Comparison of ENCODE assay signal across 8 mouse cellular contexts in genomic region chr17:4945871-4946331, GRCm38 (mm10). TPM values are rescaled to one million over a fixed set of nuclear protein-coding genes. Genes with fewer than 3 reads are reported as not detected.
A peak's percentile ranks its signal among the peaks of the same experiment; 100 is the strongest.
DNase-seq lines count a peak whose midpoint lies in the region; ATAC-seq and TF ChIP-seq lines count a peak whose summit lies in the region.

No protein-coding gene starts in this region.

- TF ChIP-seq CTCF in CH12.LX (conservative IDR thresholded peaks at IDR 0.05 in 1 of 2, IDR thresholded peaks at IDR 0.05 in 1 of 2; ENCODE audit: low read depth in 2 of 2, low read length in 2 of 2), result no peak
- TF ChIP-seq CTCF in stomach, postnatal 0 days (IDR thresholded peaks at IDR 0.05; ENCODE audit: low read depth), result peak; percentile 49

- peaks cover 6 to 16% of the 10 kb centered on the region in 2 experiments for H3K4me1 ChIP-seq in CH12.LX (ENCODE audit: control insufficient read depth in 1 of 2, insufficient read depth in 2 of 2)
- H3K4me1 ChIP-seq in forebrain, embryonic 14.5 days (ENCODE audit: control insufficient read depth, insufficient read depth, low read length), result peaks cover 3% of the 10 kb centered on the region; the same call in 1 of the 2 replicates
- H3K4me1 ChIP-seq in stomach, postnatal 0 days (replicated peaks; ENCODE audit: control insufficient read depth, insufficient read depth), result 0 out of 2 replicates have a peak, but pooled peaks cover 4% of the 10 kb centered on the region

- no peaks in the 10 kb centered on the region for H3K79me2 ChIP-seq in CH12.LX (replicated peaks; ENCODE audit: control insufficient read depth, extremely low read depth, insufficient read depth, poor library complexity, severe bottlenecking)

- H3K9me3 ChIP-seq in CH12.LX (replicated peaks; ENCODE audit: low read length), result no peaks in the 10 kb centered on the region
- no peaks in the 10 kb centered on the region for H3K9me3 ChIP-seq in forebrain, embryonic 14.5 days (replicated peaks; ENCODE audit: control insufficient read depth, low read length)
- H3K9me3 ChIP-seq in stomach, postnatal 0 days (ENCODE audit: control insufficient read depth, low read length), result no peaks in the 10 kb centered on the region

- H3K27ac ChIP-seq in CH12.LX (ENCODE audit: insufficient read depth, low read depth), result no peak overlapping the region
- H3K27ac ChIP-seq in forebrain, embryonic 14.5 days (ENCODE audit: low read depth, low read length), result peak overlapping the region; percentile 44; the same call in 1 of the 2 replicates
- H3K27ac ChIP-seq in stomach, postnatal 0 days (replicated peaks), result peak overlapping the region; percentile 94

- TF ChIP-seq EP300 in CH12.LX (IDR thresholded peaks at IDR 0.05; ENCODE audit: low read length), result no peak
- no peak for TF ChIP-seq EP300 in stomach, postnatal 0 days (optimal IDR thresholded peaks at IDR 0.05)

- no peak for TF ChIP-seq POLR2A in CH12.LX (IDR thresholded peaks at IDR 0.05; ENCODE audit: low read depth, low read length)

- H3K4me2 ChIP-seq in CH12.LX (ENCODE audit: insufficient read depth, low read depth, poor library complexity, severe bottlenecking), result no peak overlapping the region
- peak overlapping the region; percentile 18; the same call in 1 of the 2 replicates for H3K4me2 ChIP-seq in forebrain, embryonic 14.5 days (ENCODE audit: low read length)
- peak overlapping the region; percentile 45 for H3K4me2 ChIP-seq in stomach, postnatal 0 days (replicated peaks; ENCODE audit: low read depth)

- no peak overlapping the region for H3K4me3 ChIP-seq in CH12.LX (replicated peaks in 1 of 3; ENCODE audit: low read depth in 2 of 3, low read length in 2 of 3, poor library complexity in 1 of 3)
- no peak overlapping the region for H3K4me3 ChIP-seq in forebrain, embryonic 14.5 days (ENCODE audit: low read depth, low read length)
- H3K4me3 ChIP-seq in stomach, postnatal 0 days (ENCODE audit: low read depth, low read length), result no peak overlapping the region

- in situ Hi-C loops in CH12.LX (cut with MboI; ENCODE audit: low pct_ligation_motif_present, low pct_unique_long_range_greater_than_20kb, low sequenced_read_pairs), result no loop called here

- H3K36me3 ChIP-seq in CH12.LX (replicated peaks in 1 of 2; ENCODE audit: control insufficient read depth in 1 of 2, insufficient read depth in 1 of 2, low read length in 1 of 2), result no peaks in the 10 kb centered on the region
- H3K36me3 ChIP-seq in forebrain, embryonic 14.5 days (ENCODE audit: control insufficient read depth, insufficient read depth, low read length), result no peaks in the 10 kb centered on the region
- H3K36me3 ChIP-seq in stomach, postnatal 0 days (ENCODE audit: control insufficient read depth, insufficient read depth, low read length), result no peaks in the 10 kb centered on the region

- DNase-seq in CH12.LX (ENCODE audit: extremely low read depth), result peak; percentile 82
- peak; percentile 14 for DNase-seq in c-Kit-positive CD71-negative TER-119-negative erythroid progenitor cells, embryonic 14.5 days (ENCODE audit: low read depth)
- DNase-seq in forebrain, embryonic 14.5 days (ENCODE audit: low spot score), result peak; percentile 49
- peak; percentile 29 to 55 for DNase-seq in heart, postnatal 14 days
- peak; percentile 73 to 91 for DNase-seq in kidney, postnatal 25 days
- peak; percentile 84 for DNase-seq in stomach, postnatal 0 days (ENCODE audit: low spot score)
- no peak for DNase-seq in right cerebral cortex, postnatal 36 days (ENCODE audit: low spot score in 2 of 2)

- dilution Hi-C loops in CH12.LX (cut with MboI; ENCODE audit: extremely low pct_ligation_motif_present, extremely low pct_unique_long_range_greater_than_20kb, low sequenced_read_pairs), result no loop called here

- H3K9ac ChIP-seq in CH12.LX (ENCODE audit: insufficient read depth, low read depth), result no peak overlapping the region
- no peak overlapping the region for H3K9ac ChIP-seq in forebrain, embryonic 14.5 days (ENCODE audit: low read length)
- peak overlapping the region; percentile 32 for H3K9ac ChIP-seq in stomach, postnatal 0 days (ENCODE audit: low read length)

- no peak; the same call in 1 of the 2 replicates for ATAC-seq in forebrain, embryonic 14.5 days
- ATAC-seq in megakaryocyte-erythroid progenitor cell, adult 5-6 weeks (replicated peaks; ENCODE audit: low FRiP score, low TSS enrichment, poor library complexity, severe bottlenecking), result peak; percentile 59
- peak; percentile 90 for ATAC-seq in stomach, postnatal 0 days (ENCODE audit: low FRiP score, low TSS enrichment)

- 21% methylated on average over 11 of the region's 11 CpGs for WGBS in forebrain, embryonic 14.5 days
- WGBS in stomach, postnatal 0 days, result 16% methylated on average over 11 of the region's 11 CpGs

- TF ChIP-seq RAD21 in CH12.LX (IDR thresholded peaks at IDR 0.05; ENCODE audit: low read depth, low read length), result no peak; the same call in none of the 2 replicates

- intact Hi-C loops in heart, postnatal 14 days (cut with DNase I), result no loop called here

- no peaks in the 10 kb centered on the region for H3K27me3 ChIP-seq in CH12.LX (replicated peaks)
- no peaks in the 10 kb centered on the region for H3K27me3 ChIP-seq in forebrain, embryonic 14.5 days (replicated peaks; ENCODE audit: control insufficient read depth, insufficient read depth, low read length)
- H3K27me3 ChIP-seq in stomach, postnatal 0 days (ENCODE audit: control insufficient read depth, insufficient read depth, low read length), result no peaks in the 10 kb centered on the region

TF ChIP-seq in CH12.LX, 34 proteins besides CTCF, POLR2A, EP300 and RAD21:
- no peak for TF ChIP-seq MXI1 (IDR thresholded peaks at IDR 0.05; ENCODE audit: low read depth, low read length)
- no peak for TF ChIP-seq IRF4 (IDR thresholded peaks at IDR 0.05; ENCODE audit: low read depth, low read length)
- TF ChIP-seq ETS1 (conservative IDR thresholded peaks at IDR 0.05; ENCODE audit: low read depth, low read length), result no peak
- no peak for TF ChIP-seq NELFE (IDR thresholded peaks at IDR 0.05; ENCODE audit: low read depth, low read length)
- no peak for TF ChIP-seq ZC3H11A (IDR thresholded peaks at IDR 0.05; ENCODE audit: low read depth, low read length)
- no peak for TF ChIP-seq USF1 (IDR thresholded peaks at IDR 0.05; ENCODE audit: low read depth, low read length)
- no peak for TF ChIP-seq ZMIZ1 (IDR thresholded peaks at IDR 0.05; ENCODE audit: low read depth, low read length)
- TF ChIP-seq ZNF384 (IDR thresholded peaks at IDR 0.05; ENCODE audit: low read depth, low read length), result no peak
- no peak for TF ChIP-seq KAT2A (IDR thresholded peaks at IDR 0.05; ENCODE audit: insufficient replicate concordance, low read length)
- no peak for TF ChIP-seq NRF1 (IDR thresholded peaks at IDR 0.05; ENCODE audit: low read depth, low read length)
- TF ChIP-seq TCF12 (IDR thresholded peaks at IDR 0.05; ENCODE audit: low read depth, low read length), result no peak
- no peak for TF ChIP-seq MAX (IDR thresholded peaks at IDR 0.05; ENCODE audit: low read length)
- TF ChIP-seq CHD2 (IDR thresholded peaks at IDR 0.05; ENCODE audit: low read length), result no peak
- TF ChIP-seq BHLHE40 (IDR thresholded peaks at IDR 0.05; ENCODE audit: low read depth, low read length), result no peak

RNA-seq across cellular contexts. Expression of gene Arid1b, which starts 48.2 kb away (rescaled TPM):
- total RNA-seq in CH12.LX (2012; rRNA removed) (8.8 and 9.7 TPM in 2 replicates), CH12.LX (2014; rRNA removed) (6.1 and 6.7 TPM in 2 replicates)
- polyA plus RNA-seq in CH12.LX (2012; ENCODE audit: insufficient read length, low read depth), result 11.3 and 12.4 TPM in 2 replicates
- 11.1 and 14.7 TPM in 2 replicates for polyA plus RNA-seq in forebrain, embryonic 14.5 days (2014; fragmentation: Nextera tagmentation; extraction: Ambion mirVana)
- 10 to 100 TPM; 33.6 to 36.6 TPM for total RNA-seq in heart, postnatal 14 days (2021)
- total RNA-seq in megakaryocyte-erythroid progenitor cell, adult 5-6 weeks (2014; fragmentation: Nextera tagmentation), result 28.8 and 29.2 TPM in 2 replicates
- 9.2 and 17.7 TPM in 2 replicates for total RNA-seq in megakaryocyte-erythroid progenitor cell, adult 5-6 weeks (2017)
- 5.6 and 5.9 TPM in 2 replicates for polyA plus RNA-seq in stomach, postnatal 0 days (2015; fragmentation: Nextera tagmentation; extraction: Ambion mirVana)

Comparison
In these comparisons a context has a peak if more than half of its experiments do, and no peak if none do; other contexts are left out.
1. DNase-seq: peak in CH12.LX (single experiment), c-Kit-positive CD71-negative TER-119-negative erythroid progenitor cells, embryonic 14.5 days (single experiment), forebrain, embryonic 14.5 days (single experiment), heart, postnatal 14 days (2 of 2), kidney, postnatal 25 days (2 of 2) and stomach, postnatal 0 days (single experiment); none in right cerebral cortex, postnatal 36 days (0 of 2).